Mouse (Mus musculus): Measurements from ENCODE around the gene Mpv17l.

- TF ChIP-seq EP300 (optimal IDR thresholded peaks at IDR 0.05) (no peak), CTCF (IDR thresholded peaks at IDR 0.05; ENCODE audit: low read depth) (no peak)
These were observed 4.3 kb downstream of the Mpv17l start for GRCm38 (mm10) chr16:13907297-13907696.
